Mouse (Mus musculus): ENCODE results near the gene Ech1.

GRCm38 (mm10) chr7:28866769-28867507, 41.9 kb downstream of the Ech1 start:
- TF ChIP-seq CTCF (IDR thresholded peaks at IDR 0.05; ENCODE audit: low read depth, low read length) (no peak), POLR2A (IDR thresholded peaks at IDR 0.05; ENCODE audit: borderline replicate concordance, low read depth, low read length) (no peak)
